Mouse (Mus musculus) C2C12 (cell line): ENCODE results near the gene Rhof.

Experiments used
- CEBPB ChIP-seq: IDR thresholded peaks from one replicate; pipeline ENCODE4 v1.6.1; 2011; ENCODE audit warnings: low read depth, mild to moderate bottlenecking, control low read depth, moderate library complexity
- CTCF ChIP-seq: IDR thresholded peaks from one replicate; pipeline ENCODE4 v1.5.1; 2011; ENCODE audit not compliant: control insufficient read depth, insufficient read depth, insufficient read length
- MAX ChIP-seq: IDR thresholded peaks from one replicate; pipeline ENCODE4 v1.6.1; 2011; ENCODE audit warnings: mild to moderate bottlenecking, control low read depth
- MYOD1 ChIP-seq: IDR thresholded peaks from one replicate; pipeline ENCODE4 v1.6.1; 2011; ENCODE audit warnings: low read depth; ENCODE audit not compliant: control insufficient read depth, insufficient read length
- MYOG ChIP-seq: IDR thresholded peaks from one replicate; pipeline ENCODE4 v1.6.1; 2011; ENCODE audit not compliant: control insufficient read depth, insufficient read length; ENCODE audit errors: extremely low read depth

DNA sequence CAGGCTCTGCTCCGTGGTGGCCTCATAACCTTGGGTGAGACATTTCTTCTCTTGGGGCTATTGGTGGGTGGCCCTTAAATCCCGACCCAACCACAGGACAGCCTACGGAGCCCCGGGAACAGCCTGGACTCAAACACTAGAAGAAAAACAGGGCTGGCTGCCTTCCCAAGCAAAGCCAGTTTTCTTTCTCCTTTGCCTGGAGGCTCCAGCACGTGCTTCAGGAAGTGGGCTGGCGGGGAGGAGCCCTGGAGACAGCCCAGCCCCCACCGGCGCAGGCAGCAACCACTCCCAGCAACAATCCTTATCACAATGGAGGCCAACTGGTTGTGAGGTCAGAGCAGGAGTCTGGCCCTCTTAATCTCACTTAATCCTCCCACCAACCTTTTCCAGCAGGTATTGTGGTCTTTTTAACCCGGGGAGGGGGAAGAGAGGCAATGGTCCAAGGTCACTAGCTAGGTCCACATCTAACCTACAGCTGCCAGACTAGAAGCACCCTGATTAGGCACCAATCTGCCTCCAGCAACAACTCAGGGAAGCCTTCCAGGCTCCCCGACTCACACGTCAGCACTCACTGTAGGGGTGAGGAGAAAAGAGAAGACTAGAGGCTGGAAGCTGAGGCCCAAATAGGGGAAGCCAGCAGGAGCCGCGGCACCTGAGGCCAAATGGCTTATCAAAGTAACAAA lies 4.0 kb upstream of the Rhof start:
- TF ChIP-seq CTCF (no peak), CEBPB (no peak), MYOG (no peak), MAX (peak; percentile 94), MYOD1 (no peak)
